Mouse (Mus musculus) ovary, postnatal 10 days (tissue): ENCODE results near the gene Sox6.

Experiments used
- DNase-seq: peaks from one replicate; pipeline ENCODE4 v3.0.0; 2022; ENCODE audit warnings: low spot score

Sox6 gene

GRCm38 (mm10) chr7:115750275-115750825, 288.2 kb downstream of the Sox6 start:
- no peak for DNase-seq

DNA sequence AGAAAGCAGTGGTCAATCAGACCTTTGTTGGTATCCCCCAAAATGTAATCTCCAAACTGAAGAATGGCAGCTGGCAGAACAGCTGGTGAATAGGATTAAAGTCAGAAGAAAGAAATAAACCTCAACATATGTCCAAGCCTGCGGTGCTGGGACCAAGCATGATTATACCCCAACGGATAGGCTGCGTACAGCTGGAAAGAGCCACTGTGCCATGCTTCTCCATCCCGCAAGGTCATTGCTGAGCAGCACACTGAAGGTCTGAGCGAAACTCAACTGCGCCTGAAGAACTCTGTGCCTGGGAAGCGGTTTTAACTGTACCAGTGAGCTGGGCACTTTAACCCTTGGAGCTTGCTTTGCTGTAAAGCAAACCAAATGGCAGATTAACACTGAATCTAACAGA, 291.1 kb downstream of the Sox6 start:
- no peak for DNase-seq

- no peak for DNase-seq
These were observed 292.8 kb downstream of the Sox6 start for GRCm38 (mm10) chr7:115745672-115746253.

DNA sequence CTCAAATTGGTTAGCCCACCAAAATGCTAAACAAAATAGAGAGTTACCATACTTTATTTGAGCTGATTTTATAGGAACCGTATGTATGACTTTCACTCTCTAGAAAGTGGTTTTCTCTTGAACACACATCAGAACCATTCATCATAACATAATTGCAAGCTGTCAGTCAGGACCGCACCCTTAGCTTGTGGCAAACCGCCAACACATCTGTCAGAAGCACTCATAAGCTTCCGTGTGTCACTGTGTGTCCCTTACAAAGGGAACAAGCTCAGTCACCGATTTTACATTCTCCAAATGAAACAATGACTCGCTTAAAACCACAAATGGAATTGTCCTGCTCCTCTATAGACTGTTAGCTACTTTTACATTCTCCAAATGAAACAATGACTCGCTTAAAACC, 304.5 kb downstream of the Sox6 start:
- DNase-seq: no peak

- no peak for DNase-seq
These were observed 305.8 kb downstream of the Sox6 start for GRCm38 (mm10) chr7:115732824-115733223.

GRCm38 (mm10) chr7:115726776-115727175, 311.8 kb downstream of the Sox6 start:
- no peak for DNase-seq

DNA sequence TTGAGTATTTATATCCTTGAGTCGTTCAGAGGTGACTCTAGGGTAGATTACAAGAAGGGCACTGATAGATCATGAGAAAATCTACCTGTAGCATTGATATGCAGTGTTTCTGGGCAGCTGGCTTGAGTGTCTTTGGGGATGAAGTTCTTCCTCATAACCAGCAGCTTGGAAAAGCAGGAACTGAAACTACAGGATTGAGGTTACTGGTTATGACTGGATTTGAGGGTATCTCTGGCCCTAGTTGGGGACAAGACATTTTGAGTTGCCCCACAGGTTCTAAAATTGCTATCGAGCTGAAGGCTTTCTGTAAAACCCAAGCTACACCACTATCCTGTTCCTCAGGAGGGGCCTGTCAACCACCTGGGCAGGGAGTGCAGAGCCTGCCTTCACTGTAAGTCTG, 314.2 kb downstream of the Sox6 start:
- no peak for DNase-seq

DNA sequence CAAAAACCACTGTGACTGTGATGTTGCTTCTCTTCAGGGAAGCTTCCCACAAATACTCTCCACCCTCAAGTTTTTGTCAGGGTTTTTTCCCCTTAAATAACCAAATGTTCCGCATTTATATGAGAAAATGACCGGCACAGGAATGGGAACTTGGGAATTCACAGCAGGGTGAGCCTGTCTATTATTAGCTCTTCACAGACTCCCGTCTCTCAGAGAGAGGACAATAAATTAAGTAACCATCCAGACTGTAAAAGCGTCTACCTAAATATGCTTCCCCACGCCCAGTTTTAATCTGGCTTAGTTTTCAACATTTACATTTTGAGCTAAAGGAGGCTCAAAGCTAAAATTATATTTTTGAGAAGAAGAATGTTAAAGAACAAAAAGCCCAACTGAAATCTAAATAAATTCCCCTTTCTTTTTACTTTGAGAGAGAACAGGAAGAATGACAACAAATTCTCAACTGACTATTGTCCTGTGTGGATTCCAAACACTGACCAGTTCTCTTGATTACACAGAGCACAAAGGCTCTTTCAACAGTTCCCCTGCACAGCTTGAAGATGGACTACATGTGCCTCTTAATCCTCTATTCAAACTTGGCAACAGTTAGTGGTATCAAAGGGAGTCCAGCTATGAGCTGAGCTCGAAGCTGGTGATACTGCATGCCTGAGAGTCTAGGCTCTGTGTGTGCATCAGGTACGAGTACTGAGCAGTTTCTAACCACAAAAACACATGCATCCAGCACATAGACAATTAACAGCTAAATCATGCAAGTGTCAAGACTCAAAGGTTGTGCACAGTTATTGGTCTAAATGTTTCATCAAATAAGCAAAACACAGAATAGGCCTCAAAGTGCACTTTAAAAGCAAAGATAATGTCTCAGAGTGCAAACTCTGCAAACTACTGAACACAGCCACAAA, 316.7 kb downstream of the Sox6 start:
- DNase-seq: no peak

GRCm38 (mm10) chr7:115719791-115720190, 318.8 kb downstream of the Sox6 start:
- DNase-seq: no peak

DNA sequence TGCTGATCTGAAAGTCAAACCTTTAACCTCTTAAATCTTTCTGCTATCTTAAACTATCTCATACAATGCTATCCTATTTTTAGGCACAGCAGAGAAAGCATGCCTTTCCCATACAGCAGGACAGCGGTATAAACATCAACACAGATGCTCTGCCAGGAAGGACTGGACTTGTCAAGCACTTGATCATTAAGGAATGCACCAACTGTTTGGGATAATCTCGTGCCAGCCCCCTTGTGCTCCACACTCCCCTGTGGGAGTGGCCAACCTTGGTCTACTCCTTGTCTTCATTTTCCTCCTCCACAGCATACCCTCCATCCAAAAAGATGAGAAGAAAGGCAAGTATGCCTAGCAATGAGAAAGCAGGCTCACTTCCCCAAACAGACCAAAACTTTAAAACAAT, 332.5 kb downstream of the Sox6 start:
- no peak for DNase-seq

GRCm38 (mm10) chr7:115698105-115698504, 340.5 kb downstream of the Sox6 start:
- no peak for DNase-seq

- no peak for DNase-seq
These were observed 345.4 kb downstream of the Sox6 start for GRCm38 (mm10) chr7:115693206-115693605.

- DNase-seq: no peak
These were observed 347.5 kb downstream of the Sox6 start for GRCm38 (mm10) chr7:115691091-115691490.

- DNase-seq: no peak
These were observed 351.9 kb downstream of the Sox6 start for GRCm38 (mm10) chr7:115686687-115687086.

GRCm38 (mm10) chr7:115684142-115684541, 354.5 kb downstream of the Sox6 start:
- DNase-seq: no peak

DNA sequence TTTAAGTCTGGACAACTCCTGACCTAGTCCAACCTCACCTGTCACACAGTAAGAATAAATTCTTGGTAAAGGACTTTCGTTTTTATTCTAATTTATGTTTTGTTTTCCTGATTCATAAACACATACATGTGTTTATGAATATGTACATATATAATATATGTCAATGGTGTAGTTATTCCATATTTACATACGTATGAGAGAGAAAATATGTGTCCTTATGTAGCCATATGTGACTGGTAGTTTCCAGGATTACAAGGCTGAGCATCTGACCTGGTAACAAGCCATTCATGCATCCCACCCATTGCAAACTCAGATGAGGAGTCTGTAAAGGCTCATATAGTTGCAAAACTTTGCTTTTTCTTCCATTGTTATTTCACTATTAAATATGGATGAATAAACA, 366.8 kb downstream of the Sox6 start:
- DNase-seq: no peak

DNA sequence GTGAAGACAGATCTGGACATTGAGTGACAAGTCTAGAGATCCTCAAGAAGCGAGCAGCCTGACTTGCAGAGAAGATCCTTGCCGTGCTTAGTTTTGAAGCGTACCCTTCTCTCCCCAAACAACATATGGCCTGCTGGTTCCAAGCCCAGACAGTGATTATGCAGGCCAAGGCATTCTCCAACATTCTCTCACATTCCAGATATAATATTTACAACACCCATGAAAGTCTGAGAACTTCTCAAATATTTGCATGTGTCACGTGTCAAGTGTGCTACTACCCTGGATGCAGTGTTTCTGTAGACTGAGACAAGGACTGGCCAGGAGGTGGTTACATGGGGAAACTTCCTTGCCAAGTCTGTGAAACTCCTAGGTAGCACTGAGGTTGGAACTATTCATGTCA, 367.3 kb downstream of the Sox6 start:
- no peak for DNase-seq

- no peak for DNase-seq
These were observed 369.2 kb downstream of the Sox6 start for GRCm38 (mm10) chr7:115669207-115670004.

GRCm38 (mm10) chr7:115666686-115667382, 371.8 kb downstream of the Sox6 start:
- DNase-seq: no peak

DNA sequence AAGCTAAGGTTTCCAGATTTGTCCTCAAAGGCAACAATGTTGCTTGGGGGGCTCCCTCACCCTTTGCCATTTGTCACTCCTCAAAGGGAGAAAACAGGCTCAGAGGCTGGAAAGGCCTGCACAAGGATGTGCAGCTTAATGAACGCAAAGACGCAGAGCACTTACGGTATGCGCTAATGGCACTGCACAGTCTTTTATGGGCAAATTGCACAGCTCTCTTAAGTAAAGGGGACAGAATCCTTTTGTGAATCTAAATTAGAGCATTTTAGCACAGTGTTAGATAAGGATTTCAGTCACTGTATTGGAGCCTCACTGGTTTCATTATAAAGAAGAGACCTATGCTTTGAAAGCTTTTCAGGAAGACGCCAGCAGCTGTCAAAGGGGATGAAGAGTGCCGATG, 375.2 kb downstream of the Sox6 start:
- no peak for DNase-seq

DNA sequence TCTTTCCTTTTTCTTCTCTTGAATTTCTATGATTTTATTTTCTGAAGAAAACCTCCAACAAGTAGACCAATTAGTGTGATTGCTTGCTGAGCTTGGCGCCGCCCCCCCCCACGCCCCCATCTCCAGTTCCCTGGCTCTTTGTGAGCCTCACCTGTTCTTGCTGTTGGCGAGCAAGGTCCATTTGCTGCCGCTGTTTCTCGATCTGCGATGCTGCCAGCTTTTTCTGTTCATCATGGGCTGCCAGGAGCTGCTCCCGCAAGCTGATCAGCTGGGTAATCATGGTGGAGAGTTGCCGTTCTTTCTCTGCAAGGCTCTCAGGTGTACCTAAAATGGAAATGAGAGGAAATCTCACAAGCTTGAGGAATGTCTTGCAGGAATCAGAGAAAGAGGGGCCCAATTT, 376.5 kb downstream of the Sox6 start:
- no peak for DNase-seq

DNA sequence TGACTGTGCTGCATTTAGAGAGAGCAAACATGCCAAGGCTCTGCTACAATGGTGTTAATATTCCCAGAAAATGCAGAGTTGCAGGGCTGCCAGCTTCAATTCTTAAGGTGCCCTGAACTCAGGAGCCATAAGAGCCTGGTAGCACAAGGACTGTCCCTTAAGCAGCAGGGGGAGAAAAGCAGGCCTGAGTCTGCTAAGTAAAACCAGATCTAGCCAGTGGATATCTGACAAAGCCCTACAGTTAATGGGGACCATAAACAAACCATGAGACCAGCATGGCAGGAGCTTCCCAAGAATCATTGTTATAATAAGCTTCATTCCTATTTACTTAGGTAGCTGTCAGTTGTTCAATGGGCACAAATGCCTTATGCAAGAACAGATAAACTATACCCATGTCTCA, 391.9 kb downstream of the Sox6 start:
- no peak for DNase-seq
